Mouse (Mus musculus): ENCODE data around the gene Tenm4. TPM values are rescaled to one million over a fixed set of nuclear protein-coding genes. Genes with fewer than 3 reads are reported as not detected.

The Tenm4 gene
- polyA plus RNA-seq, 1 experiment from 2014 or later, result 11.4 TPM

DNA sequence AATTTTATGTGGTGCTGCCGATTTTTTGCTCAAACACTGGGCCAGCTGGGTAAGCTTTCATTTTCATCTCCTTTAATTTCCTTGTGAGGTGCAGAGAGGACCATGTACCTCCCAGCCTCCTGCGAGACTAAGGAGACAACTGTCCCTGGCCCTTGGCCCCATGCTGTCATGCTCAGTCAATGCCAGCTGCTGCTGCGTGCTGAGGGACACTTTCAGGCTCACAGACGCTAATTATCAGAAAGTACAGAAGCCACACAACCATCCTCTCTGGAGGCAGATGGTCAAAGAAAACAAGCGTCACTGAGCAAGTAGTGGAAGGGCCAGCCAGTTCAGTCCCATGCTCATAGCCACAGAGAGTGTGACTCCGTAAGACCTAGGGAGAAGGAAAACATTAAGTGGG is 287.9 kb downstream of the Tenm4 start:
- Histone ChIP-seq H3K36me3 (ENCODE audit: control insufficient read depth, insufficient read depth, low read length) (no peaks in the 10 kb centered on the region), H3K27me3 (ENCODE audit: control insufficient read depth, insufficient read depth, low read length) (no peaks in the 10 kb centered on the region; the same call in 1 of the 2 replicates), H3K4me3 (ENCODE audit: low read depth, low read length) (no peak overlapping the region), H3K9ac (ENCODE audit: low read depth, low read length) (no peak overlapping the region), H3K9me3 (replicated peaks; ENCODE audit: control insufficient read depth, low read length) (no peaks in the 10 kb centered on the region), H3K4me1 (ENCODE audit: control insufficient read depth, insufficient read depth, low read length) (peaks cover 6% of the 10 kb centered on the region; the same call in 1 of the 2 replicates), H3K27ac (ENCODE audit: low read depth, low read length) (no peak overlapping the region), H3K4me2 (no peak overlapping the region)
- WGBS (ENCODE audit: insufficient replicate concordance), result 57% methylated on average over 6 of the region's 6 CpGs
- ATAC-seq (replicated peaks; ENCODE audit: insufficient number of reproducible peaks, low FRiP score, low TSS enrichment), result no peak

DNA sequence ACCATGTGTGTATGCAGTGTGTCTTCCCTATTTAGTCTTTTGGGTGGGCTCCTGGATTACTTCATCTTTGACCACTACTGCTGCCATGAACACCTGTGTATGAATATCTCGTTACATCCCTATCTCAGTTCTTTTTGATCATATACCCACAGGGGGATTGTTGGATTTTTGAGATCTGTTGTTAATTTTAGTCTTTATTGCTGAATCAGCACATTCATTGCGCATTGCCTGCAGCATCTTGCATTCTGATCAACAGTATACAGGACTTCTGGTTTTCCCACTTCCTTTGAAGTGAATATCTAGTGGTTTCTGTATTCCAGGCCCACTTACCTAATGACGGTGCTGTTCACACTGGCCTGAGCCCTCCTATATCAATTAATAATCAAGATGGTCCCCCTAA is 295.7 kb downstream of the Tenm4 start:
- no peak for ATAC-seq (replicated peaks; ENCODE audit: insufficient number of reproducible peaks, low FRiP score, low TSS enrichment)
- WGBS (ENCODE audit: insufficient replicate concordance), result 80% methylated on average over 3 of the region's 3 CpGs

DNA sequence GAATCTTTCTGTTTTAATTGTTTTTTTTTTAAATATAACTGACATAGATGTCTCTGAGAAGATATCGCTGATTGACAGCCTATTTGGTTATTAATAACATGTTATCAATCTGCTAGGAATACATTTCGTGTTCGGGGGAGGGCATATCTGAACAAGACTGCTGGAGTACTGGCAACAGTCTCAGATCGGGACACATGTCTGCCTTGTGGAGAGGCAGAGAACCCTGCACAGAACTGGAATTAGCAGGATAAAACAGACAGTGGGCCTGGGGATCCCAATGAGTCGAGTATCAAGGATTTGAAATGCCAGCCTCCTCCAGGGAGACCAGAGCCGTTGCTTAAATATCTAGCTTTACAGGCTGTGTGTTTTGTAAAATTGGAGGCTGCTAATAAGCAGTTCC is 299.8 kb downstream of the Tenm4 start:
- 74% methylated on average over 6 of the region's 6 CpGs for WGBS (ENCODE audit: insufficient replicate concordance)
- H3K27ac ChIP-seq (ENCODE audit: low read depth, low read length), result no peak overlapping the region
- H3K4me1 ChIP-seq (ENCODE audit: control insufficient read depth, insufficient read depth, low read length), result no peaks in the 10 kb centered on the region

More for the DNA sequence above, 295.7 kb downstream of the Tenm4 start:
- Histone ChIP-seq H3K27me3 (ENCODE audit: control insufficient read depth, insufficient read depth, low read length) (peaks cover 4% of the 10 kb centered on the region; the same call in 1 of the 2 replicates), H3K27ac (ENCODE audit: low read depth, low read length) (no peak overlapping the region), H3K4me3 (ENCODE audit: low read depth, low read length) (no peak overlapping the region), H3K4me2 (no peak overlapping the region), H3K4me1 (ENCODE audit: control insufficient read depth, insufficient read depth, low read length) (no peaks in the 10 kb centered on the region), H3K36me3 (ENCODE audit: control insufficient read depth, insufficient read depth, low read length) (no peaks in the 10 kb centered on the region), H3K9me3 (replicated peaks; ENCODE audit: control insufficient read depth, low read length) (no peaks in the 10 kb centered on the region), H3K9ac (ENCODE audit: low read depth, low read length) (no peak overlapping the region)

GRCm38 (mm10) chr7:96474560-96475089 is 303.6 kb downstream of the Tenm4 start:
- Histone ChIP-seq H3K4me2 (no peak overlapping the region), H3K36me3 (ENCODE audit: control insufficient read depth, insufficient read depth, low read length) (no peaks in the 10 kb centered on the region), H3K27ac (ENCODE audit: low read depth, low read length) (no peak overlapping the region), H3K9ac (ENCODE audit: low read depth, low read length) (no peak overlapping the region), H3K4me3 (ENCODE audit: low read depth, low read length) (no peak overlapping the region), H3K4me1 (ENCODE audit: control insufficient read depth, insufficient read depth, low read length) (no peaks in the 10 kb centered on the region), H3K27me3 (ENCODE audit: control insufficient read depth, insufficient read depth, low read length) (peaks cover 2% of the 10 kb centered on the region; the same call in 1 of the 2 replicates), H3K9me3 (replicated peaks; ENCODE audit: control insufficient read depth, low read length) (peaks cover 3% of the 10 kb centered on the region; the same call in 1 of the 2 replicates)
- WGBS (ENCODE audit: insufficient replicate concordance), result 80% methylated on average over 11 of the region's 11 CpGs
- no peak for ATAC-seq (replicated peaks; ENCODE audit: insufficient number of reproducible peaks, low FRiP score, low TSS enrichment)

More for the DNA sequence above, 299.8 kb downstream of the Tenm4 start:
- no peaks in the 10 kb centered on the region for H3K36me3 ChIP-seq (ENCODE audit: control insufficient read depth, insufficient read depth, low read length)
- H3K4me2 ChIP-seq, result no peak overlapping the region
- ATAC-seq (replicated peaks; ENCODE audit: insufficient number of reproducible peaks, low FRiP score, low TSS enrichment), result no peak
- no peak overlapping the region for H3K4me3 ChIP-seq (ENCODE audit: low read depth, low read length)
- H3K9me3 ChIP-seq (replicated peaks; ENCODE audit: control insufficient read depth, low read length), result no peaks in the 10 kb centered on the region
- H3K27me3 ChIP-seq (ENCODE audit: control insufficient read depth, insufficient read depth, low read length), result peaks cover 4% of the 10 kb centered on the region; the same call in 1 of the 2 replicates
- no peak overlapping the region for H3K9ac ChIP-seq (ENCODE audit: low read depth, low read length)

- Histone ChIP-seq H3K4me1 (ENCODE audit: control insufficient read depth, insufficient read depth, low read length) (no peaks in the 10 kb centered on the region), H3K9ac (ENCODE audit: low read depth, low read length) (no peak overlapping the region), H3K9me3 (replicated peaks; ENCODE audit: control insufficient read depth, low read length) (peaks cover 3% of the 10 kb centered on the region; the same call in 1 of the 2 replicates), H3K4me3 (ENCODE audit: low read depth, low read length) (no peak overlapping the region), H3K4me2 (no peak overlapping the region), H3K36me3 (ENCODE audit: control insufficient read depth, insufficient read depth, low read length) (no peaks in the 10 kb centered on the region), H3K27ac (ENCODE audit: low read depth, low read length) (no peak overlapping the region), H3K27me3 (ENCODE audit: control insufficient read depth, insufficient read depth, low read length) (no peaks in the 10 kb centered on the region)
- no peak for ATAC-seq (replicated peaks; ENCODE audit: insufficient number of reproducible peaks, low FRiP score, low TSS enrichment)
- WGBS (ENCODE audit: insufficient replicate concordance), result 83% methylated on average over 6 of the region's 6 CpGs
These were observed 306.1 kb downstream of the Tenm4 start for GRCm38 (mm10) chr7:96476987-96477613.

- ATAC-seq (replicated peaks; ENCODE audit: insufficient number of reproducible peaks, low FRiP score, low TSS enrichment), result no peak
- Histone ChIP-seq H3K36me3 (ENCODE audit: control insufficient read depth, insufficient read depth, low read length) (no peaks in the 10 kb centered on the region), H3K27ac (ENCODE audit: low read depth, low read length) (no peak overlapping the region), H3K9me3 (replicated peaks; ENCODE audit: control insufficient read depth, low read length) (peaks cover 3% of the 10 kb centered on the region; the same call in 1 of the 2 replicates), H3K4me3 (ENCODE audit: low read depth, low read length) (no peak overlapping the region), H3K4me1 (ENCODE audit: control insufficient read depth, insufficient read depth, low read length) (no peaks in the 10 kb centered on the region), H3K4me2 (no peak overlapping the region), H3K27me3 (ENCODE audit: control insufficient read depth, insufficient read depth, low read length) (no peaks in the 10 kb centered on the region), H3K9ac (ENCODE audit: low read depth, low read length) (no peak overlapping the region)
- 76% methylated on average over 6 of the region's 6 CpGs for WGBS (ENCODE audit: insufficient replicate concordance)
These were observed 308.1 kb downstream of the Tenm4 start for GRCm38 (mm10) chr7:96479139-96479538.

DNA sequence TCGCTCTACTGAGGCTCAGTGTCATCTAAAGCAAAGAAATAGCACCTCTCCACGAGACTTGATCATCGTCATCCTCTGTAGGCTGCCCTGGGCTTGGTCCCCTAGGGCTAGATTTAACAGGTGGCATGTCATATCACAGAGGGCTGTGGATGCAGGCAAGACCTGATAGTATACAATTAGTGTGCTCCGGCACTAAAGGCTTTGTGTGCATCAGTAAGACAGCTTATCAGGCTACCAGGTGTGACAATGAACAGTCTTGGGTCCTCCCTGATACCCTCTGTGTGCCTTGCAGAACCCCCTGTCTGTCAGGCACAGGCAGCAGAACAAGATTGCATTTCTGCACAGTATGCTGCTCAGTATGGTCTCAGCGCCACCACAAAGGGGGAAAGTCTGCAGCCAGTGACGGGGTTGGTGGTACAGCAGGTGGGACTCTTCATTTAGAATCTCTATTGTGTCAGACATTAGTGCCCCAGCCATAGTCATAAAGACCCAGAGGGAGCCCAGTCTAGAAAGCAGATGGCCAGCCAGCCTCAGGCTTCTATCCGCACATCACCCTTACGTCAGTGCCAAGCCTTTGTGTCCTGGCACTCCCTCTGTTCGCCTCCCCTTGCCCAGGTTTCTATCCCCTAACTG is 309.4 kb downstream of the Tenm4 start:
- Histone ChIP-seq H3K27me3 (ENCODE audit: control insufficient read depth, insufficient read depth, low read length) (no peaks in the 10 kb centered on the region), H3K9ac (ENCODE audit: low read depth, low read length) (no peak overlapping the region), H3K4me2 (no peak overlapping the region), H3K4me3 (ENCODE audit: low read depth, low read length) (no peak overlapping the region), H3K27ac (ENCODE audit: low read depth, low read length) (no peak overlapping the region), H3K36me3 (ENCODE audit: control insufficient read depth, insufficient read depth, low read length) (no peaks in the 10 kb centered on the region), H3K4me1 (ENCODE audit: control insufficient read depth, insufficient read depth, low read length) (no peaks in the 10 kb centered on the region), H3K9me3 (replicated peaks; ENCODE audit: control insufficient read depth, low read length) (peaks cover 3% of the 10 kb centered on the region; the same call in 1 of the 2 replicates)
- no peak for ATAC-seq (replicated peaks; ENCODE audit: insufficient number of reproducible peaks, low FRiP score, low TSS enrichment)
- 77% methylated on average over 9 of the region's 9 CpGs for WGBS (ENCODE audit: insufficient replicate concordance)

DNA sequence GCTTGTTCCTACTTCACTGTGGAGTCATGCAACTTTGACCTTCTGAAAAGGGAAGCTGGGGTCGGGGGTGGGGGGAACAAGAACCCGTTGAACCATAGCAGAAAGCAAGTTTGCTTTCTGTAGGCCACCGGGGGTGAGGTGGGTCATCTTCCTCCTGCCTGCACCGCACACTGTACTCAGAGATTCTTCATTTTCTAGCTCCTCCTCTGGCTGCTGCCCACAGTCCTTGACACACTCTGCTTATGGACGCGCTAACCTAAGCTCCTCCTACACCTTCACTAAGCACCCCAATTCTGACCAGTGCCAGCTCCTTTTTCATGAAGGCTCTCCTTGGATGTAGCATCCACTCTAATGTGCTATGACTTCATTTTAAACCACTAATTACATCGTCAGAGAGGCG is 311.9 kb downstream of the Tenm4 start:
- ATAC-seq (replicated peaks; ENCODE audit: insufficient number of reproducible peaks, low FRiP score, low TSS enrichment), result no peak
- Histone ChIP-seq H3K4me2 (no peak overlapping the region), H3K27me3 (ENCODE audit: control insufficient read depth, insufficient read depth, low read length) (no peaks in the 10 kb centered on the region), H3K4me1 (ENCODE audit: control insufficient read depth, insufficient read depth, low read length) (no peaks in the 10 kb centered on the region), H3K9me3 (replicated peaks; ENCODE audit: control insufficient read depth, low read length) (no peaks in the 10 kb centered on the region), H3K4me3 (ENCODE audit: low read depth, low read length) (no peak overlapping the region), H3K36me3 (ENCODE audit: control insufficient read depth, insufficient read depth, low read length) (no peaks in the 10 kb centered on the region), H3K27ac (ENCODE audit: low read depth, low read length) (no peak overlapping the region), H3K9ac (ENCODE audit: low read depth, low read length) (no peak overlapping the region)
- 68% methylated on average over 8 of the region's 8 CpGs for WGBS (ENCODE audit: insufficient replicate concordance)

Data from heart, embryonic 11.5 days (tissue).